Mouse (Mus musculus) limb, embryonic 13.5 days (tissue): Measurements from ENCODE around the gene Nrbf2. TPM values are rescaled to one million over a fixed set of nuclear protein-coding genes. Genes with fewer than 3 reads are reported as not detected.

Experiments
- ATAC-seq: fragments of 200-750 bp; cut with Nextera tagmentation; 2 replicates; pipeline ENCODE4 v1.8.0; 2017; ENCODE audit warnings: low read depth, moderate number of reproducible peaks, moderate TSS enrichment; ENCODE audit not compliant: low FRiP score
- H3K27ac ChIP-seq: fragments of 300-500 bp; sonication (generic); 2 replicates; pipeline ENCODE4 v1.5.1; 2015; ENCODE audit warnings: inconsistent platforms, mild to moderate bottlenecking, moderate library complexity
- H3K27me3 ChIP-seq: fragments of 300-500 bp; sonication (generic); 2 replicates; pipeline ENCODE4 v1.6.1; 2015; ENCODE audit warnings: mild to moderate bottlenecking, inconsistent platforms
- H3K36me3 ChIP-seq: fragments of 300-500 bp; sonication (generic); 2 replicates; pipeline ENCODE4 v1.6.1; 2015; ENCODE audit warnings: inconsistent platforms, mild to moderate bottlenecking, moderate library complexity
- H3K4me1 ChIP-seq: fragments of 300-500 bp; sonication (generic); 2 replicates; pipeline ENCODE4 v1.6.1; 2015; ENCODE audit warnings: inconsistent platforms
- H3K4me2 ChIP-seq: fragments of 300-500 bp; sonication (generic); replicated peaks from 2 replicates; pipeline ENCODE4 v1.6.1; 2015; ENCODE audit warnings: inconsistent platforms, mild to moderate bottlenecking, moderate library complexity
- H3K4me3 ChIP-seq: fragments of 300-500 bp; sonication (generic); 2 replicates; pipeline ENCODE4 v1.5.1; 2015; ENCODE audit warnings: moderate library complexity, mild to moderate bottlenecking, inconsistent platforms
- H3K9ac ChIP-seq: fragments of 300-500 bp; sonication (generic); 2 replicates; pipeline ENCODE4 v1.6.1; 2015; ENCODE audit warnings: mild to moderate bottlenecking, inconsistent platforms
- H3K9me3 ChIP-seq: fragments of 300-500 bp; sonication (generic); 2 replicates; pipeline ENCODE4 v1.6.1; 2016; ENCODE audit warnings: inconsistent platforms
- WGBS: fragments of 180-500 bp; shearing (Covaris S2); methylation state at CpG from one replicate; pipeline ENCODE4 v1.1.7; 2015; 5-methylcytosine and 5-hydroxymethylcytosine counted together
- polyA plus RNA-seq: library from polyadenylated mRNA; unstranded; fragments of >200 nt; fragmentation: Nextera tagmentation; extraction: Ambion mirVana; gene quantifications from 2 replicates; pipeline ENCODE4 v1.2.1, GENCODE M21; 2015

The Nrbf2 gene
- polyA plus RNA-seq, 1 experiment from 2014 or later = 42.2 TPM

GRCm38 (mm10) chr10:67230439-67230838, 54.7 kb downstream of the Nrbf2 start:
- H3K27ac ChIP-seq = no peak overlapping the region
- H3K9ac ChIP-seq = no peak overlapping the region
- H3K4me1 ChIP-seq = no peaks in the 10 kb centered on the region
- 58% methylated on average over 6 of the region's 6 CpGs for WGBS
- peaks cover 74% of the 10 kb centered on the region for H3K36me3 ChIP-seq
- no peaks in the 10 kb centered on the region for H3K27me3 ChIP-seq
- H3K4me2 ChIP-seq = no peak overlapping the region
- no peaks in the 10 kb centered on the region for H3K9me3 ChIP-seq
- no peak overlapping the region for H3K4me3 ChIP-seq
- no peak for ATAC-seq

DNA sequence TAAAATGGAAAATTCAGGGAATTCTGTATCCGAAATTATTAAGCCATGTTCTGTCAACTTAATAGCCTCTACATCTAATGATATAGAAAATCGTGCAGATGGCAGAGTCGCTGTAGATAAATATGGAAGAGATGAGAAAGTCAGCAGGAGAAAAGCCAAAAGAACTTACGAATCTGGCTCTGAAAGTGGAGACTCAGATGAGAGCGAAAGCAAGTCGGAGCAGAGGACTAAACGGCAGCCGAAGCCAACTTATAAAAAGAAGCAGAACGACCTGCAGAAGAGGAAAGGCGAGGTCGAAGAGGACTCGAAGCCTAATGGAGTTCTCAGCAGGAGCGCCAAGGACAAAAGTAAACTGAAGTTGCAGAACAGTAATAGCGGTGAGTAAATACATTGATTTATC, 58.6 kb downstream of the Nrbf2 start:
- H3K4me3 ChIP-seq = no peak overlapping the region
- no peaks in the 10 kb centered on the region for H3K27me3 ChIP-seq
- H3K27ac ChIP-seq = no peak overlapping the region
- peaks cover 67% of the 10 kb centered on the region for H3K36me3 ChIP-seq
- H3K4me1 ChIP-seq = no peaks in the 10 kb centered on the region
- H3K9me3 ChIP-seq = no peaks in the 10 kb centered on the region
- H3K4me2 ChIP-seq = no peak overlapping the region
- no peak for ATAC-seq
- 81% methylated on average over 14 of the region's 14 CpGs for WGBS
- no peak overlapping the region for H3K9ac ChIP-seq

DNA sequence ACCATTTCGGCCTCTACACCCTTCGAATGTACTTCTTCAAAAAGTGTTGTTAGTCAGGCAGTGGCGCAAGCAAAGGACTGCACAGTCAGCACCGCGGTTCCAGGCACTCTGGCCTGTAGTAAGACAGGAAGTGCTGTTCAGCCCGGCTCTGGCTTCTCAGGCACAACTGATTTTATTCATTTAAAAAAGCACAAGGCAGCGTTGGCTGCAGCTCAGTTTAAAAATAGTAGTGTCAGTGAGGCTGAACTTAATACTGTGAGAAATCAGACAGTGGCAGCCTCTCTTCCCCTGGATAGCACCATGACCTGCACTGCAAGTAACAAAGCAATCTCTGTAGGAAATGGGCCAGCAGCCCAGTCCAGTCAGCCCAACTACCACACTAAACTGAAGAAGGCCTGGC, 59.0 kb downstream of the Nrbf2 start:
- Histone ChIP-seq H3K27ac (no peak overlapping the region), H3K27me3 (no peaks in the 10 kb centered on the region), H3K4me1 (no peaks in the 10 kb centered on the region), H3K4me3 (no peak overlapping the region), H3K9me3 (no peaks in the 10 kb centered on the region), H3K36me3 (peaks cover 67% of the 10 kb centered on the region), H3K4me2 (no peak overlapping the region), H3K9ac (no peak overlapping the region)
- peak; percentile 19; the same call in 1 of the 2 replicates for ATAC-seq
- WGBS = 76% methylated on average over 7 of the region's 7 CpGs

DNA sequence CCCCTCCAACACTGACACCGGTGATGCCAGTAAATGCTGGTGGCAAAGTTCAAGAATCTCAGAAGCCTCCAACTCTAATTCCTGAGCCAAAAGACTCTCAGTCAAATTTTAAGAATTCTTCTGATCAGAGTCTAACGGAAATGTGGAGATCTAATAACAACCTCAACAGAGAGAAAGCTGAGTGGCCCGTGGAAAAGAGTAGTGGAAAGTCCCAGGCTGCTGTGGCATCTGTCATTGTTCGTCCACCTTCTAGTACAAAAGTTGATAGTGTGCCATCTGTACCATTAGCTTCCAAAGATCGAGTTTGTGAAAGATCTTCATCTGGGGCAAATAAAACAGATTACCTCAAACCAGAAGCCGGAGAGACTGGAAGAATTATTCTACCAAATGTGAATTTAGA, 59.6 kb downstream of the Nrbf2 start:
- Histone ChIP-seq H3K4me3 (no peak overlapping the region), H3K27me3 (no peaks in the 10 kb centered on the region), H3K4me1 (no peaks in the 10 kb centered on the region), H3K9ac (no peak overlapping the region), H3K27ac (no peak overlapping the region), H3K4me2 (no peak overlapping the region), H3K9me3 (no peaks in the 10 kb centered on the region), H3K36me3 (peaks cover 64% of the 10 kb centered on the region)
- no peak for ATAC-seq
- 85% methylated on average over 6 of the region's 6 CpGs for WGBS

DNA sequence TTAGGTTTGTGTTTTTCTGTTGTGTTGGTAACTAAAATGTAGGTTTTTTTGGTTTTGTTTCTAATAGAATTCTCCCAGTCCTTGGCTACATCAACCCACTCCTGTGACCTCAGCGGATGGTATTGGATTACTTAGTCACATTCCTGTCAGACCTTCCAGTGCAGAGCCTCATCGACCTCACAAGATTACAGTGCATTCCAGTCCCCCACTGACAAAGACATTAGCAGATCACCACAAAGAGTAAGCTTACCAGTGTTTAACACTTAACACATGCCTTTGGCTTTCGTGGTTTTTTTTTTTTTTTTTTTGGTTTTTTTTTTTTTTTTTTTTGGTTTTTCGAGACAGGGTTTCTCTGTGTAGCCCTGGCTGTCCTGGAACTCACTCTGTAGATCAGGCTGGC, 61.2 kb downstream of the Nrbf2 start:
- Histone ChIP-seq H3K4me3 (no peak overlapping the region), H3K36me3 (peaks cover 69% of the 10 kb centered on the region), H3K4me2 (no peak overlapping the region), H3K27me3 (no peaks in the 10 kb centered on the region), H3K9ac (no peak overlapping the region), H3K9me3 (no peaks in the 10 kb centered on the region), H3K27ac (no peak overlapping the region), H3K4me1 (no peaks in the 10 kb centered on the region)
- no peak for ATAC-seq
- WGBS = 58% methylated on average over 3 of the region's 4 CpGs

GRCm38 (mm10) chr10:67221284-67221683, 63.8 kb downstream of the Nrbf2 start:
- H3K36me3 ChIP-seq = peaks cover 67% of the 10 kb centered on the region
- no peaks in the 10 kb centered on the region for H3K9me3 ChIP-seq
- no peak overlapping the region for H3K4me3 ChIP-seq
- ATAC-seq = no peak
- H3K9ac ChIP-seq = no peak overlapping the region
- H3K4me2 ChIP-seq = no peak overlapping the region
- WGBS = 48% methylated on average over 5 of the region's 5 CpGs
- H3K27me3 ChIP-seq = no peaks in the 10 kb centered on the region
- no peaks in the 10 kb centered on the region for H3K4me1 ChIP-seq
- no peak overlapping the region for H3K27ac ChIP-seq

DNA sequence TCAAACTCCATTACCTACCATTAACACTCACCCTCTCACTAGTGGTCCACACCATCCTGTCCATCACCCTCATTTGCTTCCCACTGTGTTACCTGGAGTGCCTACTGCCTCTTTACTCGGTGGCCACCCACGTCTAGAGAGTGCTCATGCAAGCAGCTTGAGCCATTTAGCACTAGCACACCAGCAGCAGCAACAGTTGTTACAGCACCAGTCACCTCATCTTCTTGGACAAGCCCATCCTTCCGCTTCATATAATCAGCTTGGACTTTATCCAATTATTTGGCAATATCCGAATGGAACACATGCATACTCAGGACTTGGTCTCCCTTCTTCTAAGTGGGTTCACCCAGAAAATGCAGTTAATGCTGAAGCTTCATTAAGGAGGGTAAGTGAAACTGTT, 64.9 kb downstream of the Nrbf2 start:
- H3K9ac ChIP-seq = no peak overlapping the region
- 82% methylated on average over 4 of the region's 4 CpGs for WGBS

GRCm38 (mm10) chr10:67218873-67219565, 66.1 kb downstream of the Nrbf2 start:
- Histone ChIP-seq H3K27ac (no peak overlapping the region), H3K36me3 (peaks cover 45% of the 10 kb centered on the region)

More for the DNA sequence above, 64.9 kb downstream of the Nrbf2 start:
- Histone ChIP-seq H3K4me1 (no peaks in the 10 kb centered on the region), H3K27ac (no peak overlapping the region), H3K4me3 (no peak overlapping the region), H3K36me3 (peaks cover 56% of the 10 kb centered on the region), H3K9me3 (no peaks in the 10 kb centered on the region), H3K27me3 (no peaks in the 10 kb centered on the region), H3K4me2 (no peak overlapping the region)
- no peak for ATAC-seq

GRCm38 (mm10) chr10:67216872-67217271, 68.2 kb downstream of the Nrbf2 start:
- 87% methylated on average over 3 of the region's 3 CpGs for WGBS
- H3K27me3 ChIP-seq = no peaks in the 10 kb centered on the region
- peaks cover 37% of the 10 kb centered on the region for H3K36me3 ChIP-seq
- no peaks in the 10 kb centered on the region; the same call in 1 of the 2 replicates for H3K4me1 ChIP-seq
- H3K9me3 ChIP-seq = no peaks in the 10 kb centered on the region
- no peak for ATAC-seq
- H3K9ac ChIP-seq = no peak overlapping the region
- no peak overlapping the region for H3K4me3 ChIP-seq
- H3K27ac ChIP-seq = no peak overlapping the region
- no peak overlapping the region for H3K4me2 ChIP-seq

More at GRCm38 (mm10) chr10:67218873-67219565, 66.1 kb downstream of the Nrbf2 start:
- no peak for ATAC-seq
- Histone ChIP-seq H3K27me3 (no peaks in the 10 kb centered on the region), H3K9me3 (no peaks in the 10 kb centered on the region), H3K9ac (no peak overlapping the region), H3K4me2 (no peak overlapping the region), H3K4me3 (no peak overlapping the region), H3K4me1 (no peaks in the 10 kb centered on the region; the same call in 1 of the 2 replicates)
- 93% methylated on average over 18 of the region's 18 CpGs for WGBS

Other genes starting within 250 kb of the Nrbf2 start
- 47.3 and 52.4 TPM in 2 replicates for gene Jmjd1c, start 189.2 kb downstream of the Nrbf2 start, polyA plus RNA-seq
- gene Reep3, start 188.4 kb downstream of the Nrbf2 start, polyA plus RNA-seq = 48.6 and 50.3 TPM in 2 replicates